Mouse (Mus musculus) MEL (cell line): ENCODE results near the gene Ifitm3. TPM values are rescaled to one million over a fixed set of nuclear protein-coding genes. Genes with fewer than 3 reads are reported as not detected.
A peak's percentile ranks its signal among the peaks of the same experiment; 100 is the strongest.

Experiments used
- DNase-seq: peaks from one replicate; pipeline ENCODE4 v3.0.0; 2011; ENCODE audit warnings: low read depth, low spot score
- H3K27ac ChIP-seq: 2 replicates; pipeline ENCODE4 v1.5.1; 2012; ENCODE audit warnings: low read depth, mild to moderate bottlenecking, control low read depth, low read length, moderate library complexity; ENCODE audit not compliant: control insufficient read depth
- H3K27me3 ChIP-seq, 2 experiments: fragments of 150-350 bp in 1 of 2; sonication (generic) in 1 of 2; 2 replicates each; pipeline ENCODE4 v1.6.1; 2012; ENCODE audit warnings: low read length in 2 of 2, mild to moderate bottlenecking in 2 of 2, improper control_type of control experiment in 1 of 2, moderate library complexity in 1 of 2; ENCODE audit not compliant: insufficient read depth in 2 of 2, control insufficient read depth in 1 of 2
- H3K36me3 ChIP-seq, 2 experiments: 2 replicates each; pipeline ENCODE4 v1.6.1; 2012 to 2014; ENCODE audit warnings: low read length in 2 of 2, improper control_type of control experiment in 1 of 2, inconsistent platforms in 1 of 2, mild to moderate bottlenecking in 1 of 2; ENCODE audit not compliant: insufficient read depth in 2 of 2, control insufficient read depth in 1 of 2
- H3K4me1 ChIP-seq, 2 experiments: fragments of 150-350 bp in 1 of 2; sonication (generic) in 1 of 2; 2 replicates each; pipeline ENCODE4 v1.6.1; 2012; ENCODE audit warnings: low read length in 2 of 2, improper control_type of control experiment in 1 of 2, mild to moderate bottlenecking in 1 of 2; ENCODE audit not compliant: insufficient read depth in 2 of 2, control insufficient read depth in 1 of 2
- H3K4me3 ChIP-seq, 2 experiments: fragments of 150-350 bp in 1 of 2; sonication (generic) in 1 of 2; 2 replicates each; pipeline ENCODE4 v1.5.1; 2012; ENCODE audit warnings: low read depth in 2 of 2, low read length in 2 of 2, mild to moderate bottlenecking in 2 of 2, moderate library complexity in 2 of 2, control low read depth in 1 of 2, improper control_type of control experiment in 1 of 2; ENCODE audit not compliant: control insufficient read depth in 1 of 2, insufficient read depth in 1 of 2
- H3K79me2 ChIP-seq: 2 replicates; pipeline ENCODE4 v1.6.1; 2012; ENCODE audit warnings: mild to moderate bottlenecking, low read length, moderate library complexity; ENCODE audit not compliant: control insufficient read depth, poor library complexity, insufficient read depth
- H3K9ac ChIP-seq: 2 replicates; pipeline ENCODE4 v1.6.1; 2012; ENCODE audit warnings: low read depth, mild to moderate bottlenecking, control low read depth, low read length, moderate library complexity; ENCODE audit not compliant: control insufficient read depth, poor library complexity, severe bottlenecking
- H3K9me3 ChIP-seq: fragments of 150-350 bp; sonication (generic); replicated peaks from 2 replicates; pipeline ENCODE4 v1.6.1; 2012; ENCODE audit warnings: mild to moderate bottlenecking, low read length, improper control_type of control experiment, moderate library complexity; ENCODE audit not compliant: insufficient read depth
- CHD2 ChIP-seq: IDR thresholded peaks from 2 replicates; pipeline ENCODE4 v1.6.1; 2011; ENCODE audit warnings: low read length, improper control_type of control experiment
- E2F4 ChIP-seq: IDR thresholded peaks from 2 replicates; pipeline ENCODE4 v1.6.1; 2011; ENCODE audit warnings: low read depth, low read length, improper control_type of control experiment, borderline replicate concordance
- ELF1 ChIP-seq: IDR thresholded peaks from 2 replicates; pipeline ENCODE4 v1.6.1; 2014; ENCODE audit warnings: low read depth, mild to moderate bottlenecking, inconsistent platforms, low read length, improper control_type of control experiment, moderate library complexity
- EP300 ChIP-seq, 2 experiments: IDR thresholded peaks; 2 replicates each; pipeline ENCODE4 v1.6.1; 2011; ENCODE audit warnings: improper control_type of control experiment in 2 of 2, low read length in 2 of 2, low read depth in 1 of 2, mild to moderate bottlenecking in 1 of 2
- ETS1 ChIP-seq: IDR thresholded peaks from 2 replicates; pipeline ENCODE4 v1.6.1; 2012; ENCODE audit warnings: low read depth, mild to moderate bottlenecking, inconsistent platforms, low read length, improper control_type of control experiment, moderate library complexity
- GATA1 ChIP-seq: IDR thresholded peaks from 2 replicates; pipeline ENCODE4 v1.6.1; 2011; ENCODE audit warnings: low read depth, low read length, improper control_type of control experiment
- HCFC1 ChIP-seq: IDR thresholded peaks from 2 replicates; pipeline ENCODE4 v1.6.1; 2012; ENCODE audit warnings: low read depth, mild to moderate bottlenecking, inconsistent platforms, low read length, improper control_type of control experiment, moderate library complexity
- MAFK ChIP-seq: IDR thresholded peaks from 2 replicates; pipeline ENCODE4 v1.6.1; 2011; ENCODE audit warnings: low read depth, mild to moderate bottlenecking, low read length, improper control_type of control experiment, borderline replicate concordance
- MYB ChIP-seq: IDR thresholded peaks from 2 replicates; pipeline ENCODE4 v1.6.1; 2011; ENCODE audit warnings: mild to moderate bottlenecking, low read depth, low read length, improper control_type of control experiment
- NRF1 ChIP-seq: IDR thresholded peaks from 2 replicates; pipeline ENCODE4 v1.6.1; 2014; ENCODE audit warnings: low read depth, mild to moderate bottlenecking, inconsistent platforms, low read length, improper control_type of control experiment, moderate library complexity; ENCODE audit not compliant: poor library complexity, insufficient read depth, severe bottlenecking
- POLR2A ChIP-seq, 2 experiments: IDR thresholded peaks; 2 replicates each; pipeline ENCODE4 v1.6.1; 2011 to 2012; ENCODE audit warnings: low read length in 2 of 2, mild to moderate bottlenecking in 2 of 2, control low read depth in 1 of 2, improper control_type of control experiment in 1 of 2, low read depth in 1 of 2, moderate library complexity in 1 of 2; ENCODE audit not compliant: control insufficient read depth in 1 of 2, insufficient read depth in 1 of 2, poor library complexity in 1 of 2
- RCOR1 ChIP-seq: IDR thresholded peaks from 2 replicates; pipeline ENCODE4 v1.6.1; 2012; ENCODE audit warnings: low read depth, mild to moderate bottlenecking, inconsistent platforms, low read length, improper control_type of control experiment
- SIN3A ChIP-seq: IDR thresholded peaks from 2 replicates; pipeline ENCODE4 v1.6.1; 2012; ENCODE audit warnings: low read length, improper control_type of control experiment, inconsistent platforms
- SMC3 ChIP-seq: IDR thresholded peaks from 2 replicates; pipeline ENCODE4 v1.6.1; 2011; ENCODE audit warnings: low read depth, low read length, improper control_type of control experiment
- TAL1 ChIP-seq: IDR thresholded peaks from 2 replicates; pipeline ENCODE4 v1.6.1; 2012; ENCODE audit warnings: mild to moderate bottlenecking, inconsistent platforms, low read length, moderate library complexity, mixed read lengths
- TBP ChIP-seq: IDR thresholded peaks from 2 replicates; pipeline ENCODE4 v1.8.0; 2011; ENCODE audit warnings: low read depth, low read length, improper control_type of control experiment
- TCF12 ChIP-seq: IDR thresholded peaks from 2 replicates; pipeline ENCODE4 v1.6.1; 2014; ENCODE audit warnings: low read depth, mild to moderate bottlenecking, inconsistent platforms, low read length, improper control_type of control experiment, moderate library complexity
- ZNF384 ChIP-seq: IDR thresholded peaks from 2 replicates; pipeline ENCODE4 v1.6.1; 2012; ENCODE audit warnings: low read depth, mild to moderate bottlenecking, inconsistent platforms, low read length, improper control_type of control experiment
- polyA plus RNA-seq, 2 experiments: library from polyadenylated mRNA; stranded (reverse) in 1 of 2; unstranded in 1 of 2; fragments of >175 nt in 1 of 2; fragments of >200 nt in 1 of 2; gene quantifications; 2 replicates each; pipeline versions ENCODE4 v1.2.1 to v1.2.4; 2012; ENCODE audit warnings: low replicate concordance in 2 of 2, low read depth in 1 of 2; ENCODE audit not compliant: insufficient read length in 2 of 2, insufficient read depth in 1 of 2, missing spikeins in 1 of 2
- total RNA-seq: library from RNA; depleted of rRNA; stranded (reverse); fragments of 300-350 nt; gene quantifications from 2 replicates; pipeline ENCODE4 v1.2.3, GENCODE M21; 2012

Ifitm3 gene
- total and polyA plus RNA-seq, 3 experiments: 6.4 to 12.8 TPM; not detected in 1

- peak; percentile 88 for TF ChIP-seq TAL1
- peak; percentile 67 to 80 for TF ChIP-seq EP300 (IDR thresholded peaks at IDR 0.05; ENCODE audit: low read depth in 1 of 2, low read length in 2 of 2)
- peak; percentile 62; the same call in 1 of the 2 replicates for TF ChIP-seq RCOR1
- TF ChIP-seq SMC3: peak; percentile 1; the same call in 1 of the 2 replicates
- no peak for TF ChIP-seq E2F4
- TF ChIP-seq ELF1: no peak
- TF ChIP-seq NRF1: no peak
- peak; percentile 78 for TF ChIP-seq TCF12
These were observed 36.5 kb upstream of the Ifitm3 start (continued) for GRCm38 (mm10) chr7:141046931-141047580.

- Histone ChIP-seq H3K27ac (no peak overlapping the region), H3K27me3 (no peaks in the 10 kb centered on the region), H3K79me2 (no peaks in the 10 kb centered on the region), H3K9me3 (no peaks in the 10 kb centered on the region), H3K9ac (no peak overlapping the region), H3K36me3 (peaks cover 0 to 15% of the 10 kb centered on the region in 2 experiments; a peak in 2 of 4 replicates), H3K4me1 (peaks cover 8 to 27% of the 10 kb centered on the region in 2 experiments), H3K4me3 (no peak overlapping the region)
- peak; percentile 40 for DNase-seq
- TF ChIP-seq TCF12: peak; percentile 82
- TF ChIP-seq EP300 (IDR thresholded peaks at IDR 0.05; ENCODE audit: low read depth in 1 of 2, low read length in 2 of 2): peak in 1 of 2 experiments; percentile 50; a peak in 1 of 4 replicates
- 0 out of 2 replicates have a peak, but pooled peaks have one; percentile 15 for TF ChIP-seq ETS1
- no peak for TF ChIP-seq HCFC1
- no peak for TF ChIP-seq NRF1
- TF ChIP-seq POLR2A (IDR thresholded peaks at IDR 0.05; ENCODE audit: control insufficient read depth in 1 of 2, insufficient read depth in 1 of 2, low read depth in 1 of 2, low read length in 2 of 2, poor library complexity in 1 of 2): no peak
- TF ChIP-seq ELF1: peak; percentile 45; the same call in 1 of the 2 replicates
- no peak for TF ChIP-seq TBP
- no peak for TF ChIP-seq MYB
- TF ChIP-seq TAL1: peak; percentile 60
- TF ChIP-seq SIN3A: no peak
- no peak for TF ChIP-seq ZNF384
- TF ChIP-seq E2F4: no peak
- no peak for TF ChIP-seq CHD2
- 0 out of 2 replicates have a peak, but pooled peaks have one; percentile 21 for TF ChIP-seq GATA1
- TF ChIP-seq SMC3: no peak
- no peak for TF ChIP-seq MAFK
These were observed 32.0 kb upstream of the Ifitm3 start for GRCm38 (mm10) chr7:141042539-141042938.
